Mouse (Mus musculus) embryonic facial prominence, embryonic 11.5 days (tissue): ENCODE data around the gene Pgbd5. TPM values are rescaled to one million over a fixed set of nuclear protein-coding genes. Genes with fewer than 3 reads are reported as not detected.

Experiments used
- ATAC-seq: fragments of 200-750 bp; cut with Nextera tagmentation; replicated peaks from 2 replicates; pipeline ENCODE4 v1.8.0; 2017; ENCODE audit warnings: low read depth; ENCODE audit not compliant: insufficient number of reproducible peaks, low FRiP score, low TSS enrichment
- DNase-seq: peaks from one replicate; pipeline ENCODE4 v3.0.0-alpha.2; 2015; ENCODE audit warnings: low spot score
- H3K27ac ChIP-seq: fragments of 300-500 bp; sonication (generic); replicated peaks from 2 replicates; pipeline ENCODE4 v1.5.1; 2014; ENCODE audit warnings: mild to moderate bottlenecking, low read depth, low read length, control low read depth
- H3K27me3 ChIP-seq: fragments of 300-500 bp; sonication (generic); 2 replicates; pipeline ENCODE4 v1.6.1; 2014; ENCODE audit warnings: mild to moderate bottlenecking, low read length, moderate library complexity, mixed read lengths; ENCODE audit not compliant: control insufficient read depth, insufficient read depth
- H3K36me3 ChIP-seq: fragments of 300-500 bp; sonication (generic); replicated peaks from 2 replicates; pipeline ENCODE4 v1.6.1; 2014; ENCODE audit warnings: low read depth, mild to moderate bottlenecking, low read length, moderate library complexity, mixed read lengths; ENCODE audit not compliant: control insufficient read depth, insufficient read depth
- H3K4me1 ChIP-seq: fragments of 300-500 bp; sonication (generic); 2 replicates; pipeline ENCODE4 v1.6.1; 2014; ENCODE audit warnings: low read length, mixed read lengths; ENCODE audit not compliant: control insufficient read depth, insufficient read depth
- H3K4me2 ChIP-seq: fragments of 300-500 bp; sonication (generic); 2 replicates; pipeline ENCODE4 v1.6.1; 2014; ENCODE audit warnings: low read depth, mild to moderate bottlenecking, control low read depth, low read length, moderate library complexity
- H3K4me3 ChIP-seq: fragments of 300-500 bp; sonication (generic); 2 replicates; pipeline ENCODE4 v1.5.1; 2014; ENCODE audit warnings: low read depth, low read length, control low read depth
- H3K9ac ChIP-seq: fragments of 300-500 bp; sonication (generic); replicated peaks from 2 replicates; pipeline ENCODE4 v1.6.1; 2014; ENCODE audit warnings: mild to moderate bottlenecking, control low read depth, low read length
- H3K9me3 ChIP-seq: fragments of 300-500 bp; sonication (generic); replicated peaks from 2 replicates; pipeline ENCODE4 v1.6.1; 2016; ENCODE audit warnings: mild to moderate bottlenecking, low read length, inconsistent platforms, mixed read lengths; ENCODE audit not compliant: control insufficient read depth
- WGBS: fragments of 180-500 bp; shearing (Covaris S2); extraction: QIAGEN DNeasy Blood & Tissue Kit; methylation state at CpG from one replicate; pipeline ENCODE4 v1.1.7; 2014; 5-methylcytosine and 5-hydroxymethylcytosine counted together
- polyA plus RNA-seq: library from polyadenylated mRNA; unstranded; fragments of >200 nt; fragmentation: Nextera tagmentation; extraction: Ambion mirVana; gene quantifications from 2 replicates; pipeline ENCODE4 v1.2.1, GENCODE M21; 2014

The Pgbd5 gene
- polyA plus RNA-seq, 1 experiment from 2014 or later: 2.3 TPM

DNA sequence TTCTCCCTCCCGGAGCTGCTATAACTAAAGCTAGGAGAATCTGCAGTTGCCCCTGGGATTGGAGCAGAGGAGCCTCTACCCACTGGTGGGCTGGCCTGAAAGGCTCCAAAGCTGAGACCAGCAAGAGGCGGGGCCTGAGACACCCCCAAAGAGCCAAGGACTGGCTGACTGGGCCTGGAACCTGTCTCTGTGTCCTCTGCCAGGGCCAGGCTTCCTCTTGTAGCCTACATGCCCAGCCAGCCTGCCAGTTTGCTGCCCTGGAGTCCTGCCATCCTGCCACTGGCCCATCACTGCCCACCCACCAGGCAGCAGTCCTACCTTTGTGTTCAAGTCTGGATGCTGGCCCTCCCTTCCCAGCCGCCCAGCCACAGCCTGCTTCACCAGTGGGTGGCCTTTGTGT lies 109.0 kb downstream of the Pgbd5 start:
- H3K27ac ChIP-seq: no peak overlapping the region
- DNase-seq (no peak), ATAC-seq (no peak)
- H3K27me3 ChIP-seq: no peaks in the 10 kb centered on the region
- 71% methylated on average over 2 of the region's 3 CpGs for WGBS
- H3K36me3 ChIP-seq: no peaks in the 10 kb centered on the region; the same call in 1 of the 2 replicates
- no peaks in the 10 kb centered on the region for H3K4me1 ChIP-seq
- no peak overlapping the region for H3K4me2 ChIP-seq
- H3K4me3 ChIP-seq: no peak overlapping the region
- no peaks in the 10 kb centered on the region for H3K9me3 ChIP-seq
- H3K9ac ChIP-seq: no peak overlapping the region

DNA sequence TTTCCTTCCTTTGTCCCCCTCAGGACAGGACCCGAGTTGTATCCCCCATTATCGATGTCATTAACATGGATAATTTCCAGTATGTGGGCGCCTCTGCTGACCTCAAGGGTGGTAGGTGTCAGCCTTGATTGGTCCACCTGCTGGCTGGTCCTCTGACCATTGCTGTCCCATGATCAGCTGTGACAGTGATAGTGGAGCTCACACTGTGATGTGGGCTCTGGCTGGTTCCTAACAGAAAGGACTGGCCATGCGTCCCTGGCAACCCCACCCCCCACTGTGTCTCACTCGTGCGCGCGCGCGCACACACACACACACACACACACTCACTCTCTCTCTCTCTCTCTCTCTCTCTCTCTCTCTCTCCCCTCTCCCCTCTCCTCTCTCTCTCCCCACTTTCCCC lies 109.8 kb downstream of the Pgbd5 start:
- H3K4me1 ChIP-seq: no peaks in the 10 kb centered on the region
- H3K4me2 ChIP-seq: no peak overlapping the region
- ATAC-seq: no peak
- H3K36me3 ChIP-seq: no peaks in the 10 kb centered on the region; the same call in 1 of the 2 replicates
- no peaks in the 10 kb centered on the region for H3K27me3 ChIP-seq
- no peaks in the 10 kb centered on the region for H3K9me3 ChIP-seq
- no peak overlapping the region for H3K4me3 ChIP-seq
- WGBS: 45% methylated on average over 10 of the region's 10 CpGs
- H3K9ac ChIP-seq: no peak overlapping the region
- H3K27ac ChIP-seq: no peak overlapping the region
- no peak for DNase-seq

DNA sequence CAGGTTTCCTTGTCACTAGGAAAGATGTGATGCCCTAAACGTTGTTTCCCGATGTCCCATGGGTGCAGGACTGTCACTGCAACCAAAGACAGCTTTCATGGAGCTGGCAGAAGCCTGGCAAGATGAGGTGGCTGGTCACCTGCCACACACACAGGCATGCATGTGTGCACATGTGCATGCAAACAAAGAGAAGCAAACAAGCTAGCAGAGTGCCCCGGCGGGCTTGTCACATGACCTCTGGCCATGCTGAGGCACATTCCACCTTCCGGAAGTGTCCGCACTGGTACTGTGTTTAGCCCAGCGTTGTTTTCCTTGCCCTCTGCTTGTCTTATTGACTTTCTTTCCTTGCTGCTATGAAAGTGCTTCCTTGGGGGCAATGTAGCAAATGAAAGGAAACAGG lies 111.2 kb downstream of the Pgbd5 start:
- H3K9ac ChIP-seq: no peak overlapping the region
- ATAC-seq: no peak
- no peaks in the 10 kb centered on the region; the same call in 1 of the 2 replicates for H3K36me3 ChIP-seq
- H3K27me3 ChIP-seq: no peaks in the 10 kb centered on the region
- no peak overlapping the region for H3K4me2 ChIP-seq
- no peak for DNase-seq
- H3K4me1 ChIP-seq: no peaks in the 10 kb centered on the region
- H3K4me3 ChIP-seq: no peak overlapping the region
- no peak overlapping the region for H3K27ac ChIP-seq
- WGBS: 71% methylated on average over 7 of the region's 7 CpGs
- no peaks in the 10 kb centered on the region for H3K9me3 ChIP-seq

DNA sequence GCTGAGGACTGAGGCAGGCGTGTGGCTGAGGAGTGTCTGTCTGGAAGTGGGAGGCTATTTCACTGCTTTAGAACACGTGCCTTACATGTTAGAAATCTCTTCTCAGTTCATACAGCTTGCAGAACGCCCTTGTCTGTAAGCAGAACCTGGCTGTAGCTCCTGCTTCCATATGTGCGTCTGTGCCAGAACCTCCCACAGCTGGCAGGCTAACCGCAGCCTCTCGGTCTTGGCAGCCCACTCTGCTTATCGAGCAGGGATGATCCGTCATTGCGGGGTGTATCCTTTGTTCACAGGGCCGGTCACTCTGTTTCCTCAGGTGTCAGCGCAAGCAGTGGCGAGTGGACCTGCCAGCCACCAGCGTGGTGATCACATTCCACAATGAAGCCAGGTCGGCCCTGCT lies 116.1 kb downstream of the Pgbd5 start:
- H3K4me2 ChIP-seq: no peak overlapping the region
- H3K4me1 ChIP-seq: no peaks in the 10 kb centered on the region
- H3K36me3 ChIP-seq: no peaks in the 10 kb centered on the region; the same call in 1 of the 2 replicates
- WGBS: 95% methylated on average over 14 of the region's 14 CpGs
- no peak overlapping the region for H3K9ac ChIP-seq
- ATAC-seq (no peak), DNase-seq (no peak)
- H3K9me3 ChIP-seq: no peaks in the 10 kb centered on the region
- H3K27ac ChIP-seq: no peak overlapping the region
- no peaks in the 10 kb centered on the region for H3K27me3 ChIP-seq
- no peak overlapping the region for H3K4me3 ChIP-seq

DNA sequence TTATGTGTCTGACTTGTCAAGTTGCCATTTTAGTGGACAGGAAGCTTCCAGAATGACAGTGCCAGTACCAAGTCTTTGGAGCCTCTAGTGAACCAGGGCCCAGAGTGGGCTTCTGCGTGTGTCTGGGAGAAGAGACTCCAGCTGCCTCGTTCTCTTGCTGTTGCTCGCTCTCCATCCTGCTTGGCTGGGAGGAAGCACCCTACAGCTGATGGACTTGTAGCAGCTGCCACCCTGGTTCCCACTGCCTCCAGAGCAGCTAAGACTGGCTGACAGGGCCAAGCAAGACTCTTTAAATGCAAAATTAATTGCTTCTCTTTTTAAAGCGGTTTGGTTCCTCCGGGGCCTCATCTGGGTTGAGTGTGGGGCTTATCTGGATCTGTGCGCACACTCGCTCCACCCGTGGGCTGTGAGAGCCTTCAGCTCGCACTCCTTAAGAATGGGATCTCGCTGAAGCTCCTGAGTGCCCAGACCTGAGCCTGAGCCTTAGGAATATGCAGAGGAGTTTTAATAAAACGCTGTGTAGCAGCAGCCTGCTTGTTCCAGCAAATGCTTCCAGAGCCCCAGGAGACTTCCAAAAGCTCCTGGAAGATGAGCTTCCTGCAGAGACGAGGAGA lies 118.1 kb downstream of the Pgbd5 start:
- Histone ChIP-seq H3K9ac (no peak overlapping the region), H3K27ac (no peak overlapping the region), H3K4me3 (no peak overlapping the region), H3K36me3 (no peaks in the 10 kb centered on the region; the same call in 1 of the 2 replicates), H3K27me3 (no peaks in the 10 kb centered on the region), H3K4me2 (no peak overlapping the region), H3K4me1 (no peaks in the 10 kb centered on the region), H3K9me3 (no peaks in the 10 kb centered on the region)
- ATAC-seq (no peak), DNase-seq (no peak)
- 73% methylated on average over 12 of the region's 12 CpGs for WGBS

DNA sequence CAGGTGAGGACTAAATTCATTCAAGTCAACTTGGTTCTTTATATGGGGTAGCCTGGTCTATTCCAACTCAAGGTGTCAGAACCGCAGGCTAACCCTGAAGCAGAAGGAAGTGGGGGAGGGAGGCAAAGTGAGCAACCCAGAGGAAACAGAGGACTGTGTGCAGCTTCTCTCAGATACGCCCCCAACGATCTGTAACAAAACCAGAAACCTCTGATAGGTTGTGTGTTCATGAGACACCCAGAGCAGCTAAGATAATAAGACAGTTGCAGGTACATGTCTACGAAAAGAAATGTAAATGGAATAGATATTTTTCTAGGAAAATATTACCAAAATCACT lies 120.2 kb downstream of the Pgbd5 start:
- H3K27ac ChIP-seq: no peak overlapping the region

More for the DNA sequence above, 120.2 kb downstream of the Pgbd5 start:
- ATAC-seq (no peak), DNase-seq (no peak)
- Histone ChIP-seq H3K9ac (no peak overlapping the region), H3K36me3 (no peaks in the 10 kb centered on the region), H3K4me3 (no peak overlapping the region), H3K4me1 (no peaks in the 10 kb centered on the region), H3K9me3 (no peaks in the 10 kb centered on the region), H3K27me3 (no peaks in the 10 kb centered on the region), H3K4me2 (no peak overlapping the region)
- 94% methylated on average over 4 of the region's 4 CpGs for WGBS

Other genes starting within 250 kb of the Pgbd5 start
- 52.5 and 54.7 TPM in 2 replicates for gene Galnt2, start 208.3 kb downstream of the Pgbd5 start, polyA plus RNA-seq
- gene Cog2, start 81.1 kb upstream of the Pgbd5 start, polyA plus RNA-seq: 37.1 and 38.9 TPM in 2 replicates
- gene Agt, start 130.0 kb upstream of the Pgbd5 start, polyA plus RNA-seq: not detected in 2 replicates
- gene Capn9, start 136.5 kb upstream of the Pgbd5 start, polyA plus RNA-seq: not detected in 2 replicates
- gene 2310022B05Rik, start 223.7 kb upstream of the Pgbd5 start, polyA plus RNA-seq: 27.0 and 27.7 TPM in 2 replicates